Mouse (Mus musculus) T-cell, adult 2 months (primary cell): ENCODE results near the gene Srd5a3.
"Not testable (repeated sequence)": the region's sequence is repeated elsewhere in the genome, so short reads cannot be mapped to it uniquely, and the experiment has no call there.

Source experiments
- DNase-seq: peaks from one replicate; pipeline ENCODE4 v3.0.0; 2022; ENCODE audit warnings: low spot score

Srd5a3 gene

GRCm38 (mm10) chr5:76139808-76140729 is at the start of gene Srd5a3:
TSS of gene Srd5a3 (plus strand) at chr5:76140271.
- DNase-seq, result peak; percentile 98

DNA sequence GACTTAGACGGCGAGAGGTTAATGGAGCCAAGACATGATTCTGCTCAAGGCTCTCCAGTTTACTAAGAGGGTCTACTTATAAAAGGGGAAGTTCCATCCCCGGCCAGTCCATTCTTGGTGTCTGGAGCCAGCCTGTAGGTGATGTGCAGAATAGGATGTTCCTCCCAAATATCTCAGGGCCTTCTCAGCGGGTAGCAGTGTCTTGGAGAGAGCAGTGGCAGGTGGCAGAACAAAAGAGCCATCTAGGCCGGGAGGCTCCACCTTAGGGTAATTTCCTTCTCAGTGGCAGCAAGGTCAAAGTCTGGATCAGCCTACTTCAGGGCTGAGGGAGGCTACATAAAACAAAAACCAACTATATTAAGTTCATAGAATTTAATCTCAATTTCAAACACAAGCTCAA is 36.3 kb upstream of the Srd5a3 start:
- not testable (repeated sequence) for DNase-seq

DNA sequence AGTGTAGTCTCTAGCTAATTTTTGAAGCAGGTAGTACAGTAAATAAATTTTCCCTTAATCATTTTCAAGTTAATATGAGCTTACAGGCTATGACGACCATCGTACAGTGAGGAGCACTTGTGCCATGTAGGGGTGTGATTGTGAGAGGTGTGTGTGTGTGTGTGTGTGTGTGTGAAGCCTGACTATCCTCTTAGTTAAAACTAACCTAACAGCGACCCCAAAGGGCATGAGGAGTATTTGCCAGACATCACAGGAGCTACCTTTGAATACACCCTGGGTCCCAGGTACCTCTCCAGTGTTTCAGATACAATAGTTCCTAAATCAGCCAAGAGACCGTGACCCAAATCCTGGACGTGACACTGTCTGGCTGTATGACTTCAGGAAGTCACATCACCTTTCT is 32.8 kb upstream of the Srd5a3 start:
- DNase-seq, result no peak

DNA sequence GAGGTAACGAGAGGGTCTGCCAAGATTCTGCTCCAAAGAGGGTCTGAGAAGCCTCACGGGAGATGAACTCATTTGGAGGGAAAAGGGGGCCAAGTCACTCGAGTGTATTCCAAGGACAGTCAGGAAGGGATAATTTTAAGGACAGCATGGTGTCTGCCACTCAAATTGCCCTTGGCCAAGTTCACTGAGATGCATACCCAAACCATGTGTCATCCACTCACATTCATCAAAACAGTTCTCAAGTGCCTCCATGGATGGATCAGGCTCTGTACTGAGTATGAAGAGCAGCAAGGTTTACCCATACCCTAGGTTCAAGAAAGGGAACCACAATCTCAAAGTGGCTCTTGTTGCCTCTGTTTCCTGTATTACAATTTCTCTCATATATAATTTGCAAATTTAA is 31.6 kb upstream of the Srd5a3 start:
- DNase-seq, result no peak

DNA sequence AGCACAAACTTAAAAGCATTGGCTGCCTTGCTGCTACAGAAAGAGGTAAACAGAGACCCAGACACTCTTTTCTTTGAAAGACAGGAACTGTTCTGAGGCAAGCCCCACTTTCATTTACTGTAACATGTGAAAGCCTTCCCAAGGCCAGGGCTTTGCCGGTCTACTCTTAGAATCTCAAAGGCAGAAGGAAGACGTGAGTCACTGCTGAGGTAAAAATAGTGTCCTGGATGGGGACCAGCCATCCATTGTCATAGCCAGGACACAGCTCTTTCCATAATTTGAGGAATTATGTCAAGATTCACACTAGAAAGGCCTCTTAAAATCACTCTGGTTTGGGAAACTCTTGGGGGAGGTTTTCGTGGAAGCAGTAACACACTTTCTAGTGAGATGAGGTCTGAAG is 28.9 kb upstream of the Srd5a3 start:
- DNase-seq, result no peak

DNA sequence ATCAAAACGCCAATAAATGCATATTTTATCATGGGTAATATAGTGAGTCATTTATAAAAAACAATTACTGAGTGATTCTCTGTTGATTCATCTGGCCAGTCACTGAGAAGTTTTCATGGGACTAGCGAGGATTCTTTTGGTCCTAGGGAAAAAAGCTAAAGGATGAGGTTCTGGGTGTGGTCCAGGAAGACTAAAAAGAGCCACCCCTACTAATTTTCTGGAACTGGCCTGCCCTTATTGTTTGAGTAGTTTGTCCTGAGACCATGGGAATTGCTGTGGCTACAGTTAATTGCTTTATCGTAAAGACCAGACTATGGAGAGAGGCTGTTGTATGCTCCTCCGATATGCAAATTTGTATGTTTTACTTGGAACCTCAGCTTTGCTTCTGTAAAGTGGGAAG is 28.1 kb upstream of the Srd5a3 start:
- DNase-seq, result no peak

GRCm38 (mm10) chr5:76115436-76116041 is 24.5 kb upstream of the Srd5a3 start:
- no peak for DNase-seq

DNA sequence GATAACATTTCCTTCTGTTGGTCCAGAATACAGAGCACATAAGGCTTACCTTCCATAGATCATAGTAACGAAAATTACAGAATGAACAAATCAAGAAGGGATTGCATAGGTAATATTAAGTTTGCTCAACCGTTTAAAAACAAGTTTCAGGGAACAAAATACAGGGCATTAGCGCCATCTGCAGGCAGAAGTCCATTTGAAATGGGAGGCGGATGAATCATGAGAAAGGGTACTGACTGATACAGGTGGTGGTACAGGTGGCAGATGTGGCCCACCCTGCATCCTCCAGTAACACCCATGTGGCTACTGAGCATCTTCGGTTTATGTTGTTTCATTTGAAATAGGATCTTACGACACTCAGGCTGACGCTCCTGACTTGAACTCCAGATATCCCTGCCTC is 21.6 kb upstream of the Srd5a3 start:
- DNase-seq, result peak; percentile 6

DNA sequence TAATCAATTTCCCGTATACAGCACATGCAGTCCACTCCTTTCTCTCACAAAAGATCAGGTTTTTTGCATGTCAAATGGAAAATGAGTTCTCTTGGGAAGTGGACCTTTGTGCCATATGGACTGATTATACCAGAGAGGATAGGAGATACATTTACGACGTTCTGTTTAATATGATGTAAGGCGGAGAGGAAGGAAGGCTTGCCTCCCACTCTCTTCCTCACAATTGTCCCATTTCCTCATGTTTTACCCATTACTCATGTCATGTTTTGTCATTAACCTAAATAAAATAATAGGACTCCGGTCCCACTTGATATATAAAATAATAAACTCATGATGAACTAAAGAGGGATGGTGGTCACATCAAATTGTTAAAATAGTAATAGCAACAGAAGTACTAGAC is 19.4 kb upstream of the Srd5a3 start:
- DNase-seq, result no peak

DNA sequence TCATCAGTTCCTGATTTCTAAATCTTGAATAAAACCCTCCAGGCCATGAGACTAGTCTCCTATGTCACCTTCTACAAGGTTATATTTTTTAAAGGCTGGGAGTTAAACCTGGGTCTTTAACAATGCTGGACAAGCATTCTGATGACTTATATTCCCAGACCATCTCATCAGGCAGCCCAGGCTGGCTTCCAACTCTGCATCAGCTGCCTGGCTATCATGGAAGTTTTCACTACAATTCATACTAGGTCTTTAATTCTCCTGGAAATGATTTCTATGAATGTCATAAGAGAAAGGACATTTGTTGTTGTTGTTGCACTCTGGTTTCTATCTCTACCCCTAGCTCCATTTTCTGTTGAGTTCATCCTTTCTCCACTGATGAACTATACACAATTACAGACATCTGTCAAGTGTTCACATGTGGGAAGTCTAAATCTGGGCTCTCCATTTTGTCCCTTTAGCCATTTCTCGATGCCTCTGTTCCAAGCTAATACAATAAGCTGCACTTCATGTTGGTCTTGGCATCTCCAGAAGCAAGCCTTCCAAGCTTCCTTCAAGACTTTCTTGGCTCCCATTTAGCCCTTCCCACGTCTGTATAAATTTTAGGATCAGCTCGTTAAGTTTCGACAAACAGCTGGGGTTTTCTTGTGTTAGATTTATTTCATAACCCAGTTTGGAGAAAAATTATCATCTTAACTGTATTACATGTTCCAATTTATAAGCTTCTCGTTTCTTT is 12.3 kb upstream of the Srd5a3 start:
- no peak for DNase-seq

DNA sequence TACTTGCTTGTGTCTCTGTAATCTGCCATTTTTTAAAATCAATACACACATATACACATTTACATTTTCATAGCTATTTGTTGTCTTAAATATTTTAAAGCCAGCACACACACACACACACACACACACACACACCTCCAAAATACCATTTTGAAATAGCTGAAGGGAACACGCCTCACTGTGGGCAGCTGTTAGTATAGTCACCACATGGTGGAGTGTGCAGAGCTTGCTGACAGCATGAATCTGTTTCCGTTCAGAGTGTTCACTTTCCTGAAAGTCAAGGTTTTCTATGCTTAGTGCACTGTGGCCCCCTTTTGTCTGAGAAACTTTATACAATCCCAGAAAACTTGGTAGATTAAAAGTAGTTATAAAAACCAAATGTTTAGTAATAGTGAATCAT is 9.8 kb upstream of the Srd5a3 start:
- no peak for DNase-seq

DNA sequence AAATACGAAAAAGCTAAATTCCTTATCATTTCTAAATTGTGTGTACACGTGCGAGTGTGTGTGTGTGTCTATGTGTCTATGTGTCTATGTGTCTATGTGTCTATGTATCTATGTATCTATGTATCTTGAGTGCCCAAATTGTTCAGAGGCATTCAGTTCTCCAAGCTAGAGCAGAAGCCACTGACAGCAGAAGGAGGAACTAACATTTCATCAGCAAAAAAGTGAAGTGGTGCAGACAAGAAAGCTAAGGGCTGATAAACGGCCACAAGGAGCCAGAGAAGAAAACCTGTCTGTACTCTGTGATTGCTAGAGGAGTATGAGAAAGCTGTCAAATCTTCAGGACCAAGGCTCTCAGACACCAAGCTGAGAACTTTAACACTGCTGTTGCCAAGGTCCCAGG is 8.1 kb upstream of the Srd5a3 start:
- DNase-seq, result no peak

DNA sequence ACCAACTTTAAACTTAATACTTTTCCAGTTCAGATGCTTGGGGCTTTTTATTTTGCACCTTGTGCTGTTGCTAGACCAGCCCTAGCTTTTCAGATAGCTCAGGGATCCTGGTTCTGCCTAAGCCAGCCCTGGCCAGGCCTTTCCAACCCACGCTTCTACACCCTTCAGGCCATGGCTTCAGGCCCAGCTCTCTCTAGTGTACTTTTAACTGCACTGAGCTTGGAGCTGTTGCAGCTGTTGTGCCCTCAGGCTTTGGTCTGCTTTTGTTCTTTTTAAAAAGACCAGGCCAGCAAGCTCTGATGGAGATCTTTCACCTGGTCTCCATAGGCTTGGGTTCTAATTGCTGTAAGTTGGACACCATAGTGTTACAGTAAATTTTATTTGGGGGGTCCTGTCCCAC is 4.4 kb upstream of the Srd5a3 start:
- DNase-seq, result no peak

GRCm38 (mm10) chr5:76136271-76136670 is 3.8 kb upstream of the Srd5a3 start:
- DNase-seq, result no peak

DNA sequence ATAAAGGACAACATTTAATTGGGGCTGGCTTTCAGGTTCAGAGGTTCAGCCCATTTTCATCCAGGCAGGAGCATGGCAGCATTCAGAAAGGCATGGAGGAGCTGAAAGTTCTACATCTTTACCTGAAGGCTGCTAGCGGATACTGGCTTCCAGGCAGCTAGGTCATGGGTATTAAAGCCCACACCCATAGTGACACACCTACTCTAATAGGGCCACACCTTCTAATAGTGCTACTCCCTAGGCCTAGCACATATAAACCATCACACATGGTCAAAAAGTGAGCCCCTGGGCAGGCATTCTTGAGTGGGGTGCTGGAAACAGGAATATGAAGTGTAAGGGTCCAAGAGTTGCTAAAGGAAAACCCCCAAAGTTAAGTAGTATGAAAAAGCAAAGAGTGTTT is 2.5 kb upstream of the Srd5a3 start:
- no peak for DNase-seq

- no peak for DNase-seq
Observed at GRCm38 (mm10) chr5:76138071-76138470, 2.0 kb upstream of the Srd5a3 start.

DNA sequence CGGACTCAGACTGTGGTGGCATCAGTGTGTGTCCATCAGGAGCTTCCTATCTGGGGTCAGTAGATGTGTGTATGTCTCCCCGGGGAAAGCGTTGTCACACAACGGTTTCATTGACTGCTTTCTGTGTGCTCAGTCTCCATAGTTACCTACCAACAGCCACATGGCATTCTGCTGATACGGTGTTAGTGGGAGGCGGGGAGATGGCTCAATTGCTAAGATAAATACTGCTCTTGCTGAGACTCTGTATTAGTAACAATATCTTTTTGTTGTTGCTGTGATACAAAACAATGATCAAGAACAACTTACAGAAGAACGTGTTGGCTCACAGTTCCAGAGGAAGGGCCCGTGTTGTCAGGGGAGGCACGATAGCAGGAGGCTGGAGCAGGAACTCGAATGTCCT is 1.6 kb upstream of the Srd5a3 start:
- DNase-seq, result no peak

DNA sequence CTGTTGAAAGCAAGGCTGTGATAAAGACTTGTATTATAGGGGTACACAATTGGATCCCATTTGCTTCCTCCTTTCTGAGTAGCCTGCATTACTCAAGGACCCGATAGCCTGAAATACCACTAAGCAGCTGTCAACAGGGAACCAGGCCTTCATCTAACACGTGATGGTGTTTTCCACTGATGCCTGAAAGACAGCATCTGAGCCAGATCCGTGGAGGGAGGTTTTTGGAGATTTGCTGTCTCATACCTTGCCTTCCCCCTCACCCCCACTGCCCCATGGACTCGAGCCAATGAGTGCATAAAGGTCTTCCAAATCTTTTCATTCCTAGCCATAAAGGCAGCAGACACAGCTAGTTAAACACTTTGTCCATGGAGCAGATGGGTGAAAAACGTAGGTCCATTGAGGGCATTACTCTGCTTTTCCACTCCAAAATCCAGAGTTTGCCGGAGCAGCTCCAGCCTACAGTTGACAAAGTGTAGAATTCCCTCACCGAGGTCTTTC is 850 bp upstream of the Srd5a3 start:
- no peak for DNase-seq

DNA sequence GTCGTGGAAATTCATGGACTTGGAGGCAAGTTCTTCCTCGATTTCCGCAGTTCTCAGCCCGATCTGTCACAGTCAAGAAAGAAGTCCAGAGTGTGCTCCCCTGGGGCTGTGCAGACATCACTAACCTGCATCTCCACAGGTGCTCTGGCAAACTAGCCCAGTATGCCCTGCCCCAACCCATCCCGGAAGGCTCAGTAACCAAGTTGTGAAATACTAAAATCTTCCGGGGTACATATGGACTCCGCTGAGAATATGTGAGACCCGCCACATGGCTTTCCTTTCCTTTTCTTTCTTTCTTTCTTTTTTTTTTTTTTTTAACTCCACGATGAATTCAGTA is 627 bp downstream of the Srd5a3 start:
- no peak for DNase-seq

- no peak for DNase-seq
Observed at GRCm38 (mm10) chr5:76143356-76143755, 3.3 kb downstream of the Srd5a3 start.

GRCm38 (mm10) chr5:76146401-76146800 is 6.3 kb downstream of the Srd5a3 start:
- DNase-seq, result no peak

DNA sequence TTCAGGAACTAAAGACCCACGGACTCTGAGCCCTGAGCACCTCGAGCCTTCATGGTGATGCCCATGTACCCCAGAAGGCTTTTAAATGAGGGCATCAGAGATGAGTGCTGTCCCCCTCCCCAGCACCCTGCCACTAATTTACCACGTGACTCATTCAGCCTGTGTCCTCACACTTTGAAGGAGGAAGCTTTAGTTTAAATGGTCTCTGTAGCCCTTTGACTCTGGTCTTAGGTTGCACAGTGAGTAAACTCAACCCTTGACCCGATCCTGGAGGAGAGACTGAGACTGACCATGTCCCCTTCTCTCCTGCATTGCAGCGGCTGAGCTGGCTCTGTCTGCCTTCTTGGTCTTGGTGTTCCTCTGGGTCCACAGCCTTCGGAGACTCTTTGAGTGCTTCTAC is 9.4 kb downstream of the Srd5a3 start:
- no peak for DNase-seq

DNA sequence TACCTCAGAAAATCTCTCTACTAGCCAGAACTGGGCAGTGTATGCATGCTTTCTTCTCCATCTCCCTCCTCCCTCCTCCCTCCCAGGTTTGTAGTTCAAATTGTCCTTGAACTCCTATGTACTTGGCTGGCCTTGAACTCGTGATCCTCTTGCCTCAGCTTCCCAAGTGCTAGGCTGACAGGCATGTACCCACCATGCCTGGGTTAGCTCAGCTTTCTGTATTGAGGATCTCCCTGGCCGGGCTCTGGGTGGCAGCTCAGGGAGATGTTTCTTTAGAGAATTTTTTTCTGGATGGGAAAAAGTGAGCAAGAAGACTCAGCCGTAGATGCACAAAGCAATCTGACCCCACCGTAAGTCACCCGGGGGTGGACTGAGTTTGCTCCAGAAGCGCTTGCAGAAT is 12.9 kb downstream of the Srd5a3 start:
- DNase-seq, result no peak
